Mouse (Mus musculus) heart, embryonic 13.5 days (tissue): ENCODE results near the gene Cldn3. TPM values are rescaled to one million over a fixed set of nuclear protein-coding genes. Genes with fewer than 3 reads are reported as not detected.

Source experiments
- ATAC-seq: fragments of 200-750 bp; cut with Nextera tagmentation; 2 replicates; pipeline ENCODE4 v1.8.0; 2017; ENCODE audit warnings: moderate TSS enrichment; ENCODE audit not compliant: insufficient number of reproducible peaks, low FRiP score, low TSS enrichment; ENCODE audit errors: extremely low read depth
- H3K27ac ChIP-seq: fragments of 300-500 bp; sonication (generic); replicated peaks from 2 replicates; pipeline ENCODE4 v1.5.1; 2015; ENCODE audit warnings: moderate library complexity, mild to moderate bottlenecking, inconsistent platforms
- H3K27me3 ChIP-seq: fragments of 300-500 bp; sonication (generic); replicated peaks from 2 replicates; pipeline ENCODE4 v1.6.1; 2015; ENCODE audit warnings: mild to moderate bottlenecking, inconsistent platforms
- H3K36me3 ChIP-seq: fragments of 300-500 bp; sonication (generic); 2 replicates; pipeline ENCODE4 v1.6.1; 2015; ENCODE audit warnings: mild to moderate bottlenecking, inconsistent platforms
- H3K4me1 ChIP-seq: fragments of 300-500 bp; sonication (generic); 2 replicates; pipeline ENCODE4 v1.6.1; 2015; ENCODE audit warnings: inconsistent platforms
- H3K4me2 ChIP-seq: fragments of 300-500 bp; sonication (generic); 2 replicates; pipeline ENCODE4 v1.6.1; 2015; ENCODE audit warnings: inconsistent platforms, mild to moderate bottlenecking, moderate library complexity
- H3K4me3 ChIP-seq: fragments of 300-500 bp; sonication (generic); 2 replicates; pipeline ENCODE4 v1.5.1; 2015; ENCODE audit warnings: moderate library complexity, mild to moderate bottlenecking, inconsistent platforms
- H3K9ac ChIP-seq: fragments of 300-500 bp; sonication (generic); 2 replicates; pipeline ENCODE4 v1.6.1; 2015; ENCODE audit warnings: inconsistent platforms, mild to moderate bottlenecking, moderate library complexity
- H3K9me3 ChIP-seq: fragments of 300-500 bp; sonication (generic); 2 replicates; pipeline ENCODE4 v1.6.1; 2016; ENCODE audit warnings: inconsistent platforms
- WGBS: fragments of 180-500 bp; shearing (Covaris S2); methylation state at CpG from one replicate; pipeline ENCODE4 v1.1.7; 2015; ENCODE audit warnings: mixed read lengths; 5-methylcytosine and 5-hydroxymethylcytosine counted together
- polyA plus RNA-seq: library from polyadenylated mRNA; unstranded; fragments of >200 nt; fragmentation: Nextera tagmentation; extraction: Ambion mirVana; gene quantifications from 2 replicates; pipeline ENCODE4 v1.2.1, GENCODE M21; 2015

Gene Cldn3
- polyA plus RNA-seq, 1 experiment from 2014 or later = 7.0 TPM

DNA sequence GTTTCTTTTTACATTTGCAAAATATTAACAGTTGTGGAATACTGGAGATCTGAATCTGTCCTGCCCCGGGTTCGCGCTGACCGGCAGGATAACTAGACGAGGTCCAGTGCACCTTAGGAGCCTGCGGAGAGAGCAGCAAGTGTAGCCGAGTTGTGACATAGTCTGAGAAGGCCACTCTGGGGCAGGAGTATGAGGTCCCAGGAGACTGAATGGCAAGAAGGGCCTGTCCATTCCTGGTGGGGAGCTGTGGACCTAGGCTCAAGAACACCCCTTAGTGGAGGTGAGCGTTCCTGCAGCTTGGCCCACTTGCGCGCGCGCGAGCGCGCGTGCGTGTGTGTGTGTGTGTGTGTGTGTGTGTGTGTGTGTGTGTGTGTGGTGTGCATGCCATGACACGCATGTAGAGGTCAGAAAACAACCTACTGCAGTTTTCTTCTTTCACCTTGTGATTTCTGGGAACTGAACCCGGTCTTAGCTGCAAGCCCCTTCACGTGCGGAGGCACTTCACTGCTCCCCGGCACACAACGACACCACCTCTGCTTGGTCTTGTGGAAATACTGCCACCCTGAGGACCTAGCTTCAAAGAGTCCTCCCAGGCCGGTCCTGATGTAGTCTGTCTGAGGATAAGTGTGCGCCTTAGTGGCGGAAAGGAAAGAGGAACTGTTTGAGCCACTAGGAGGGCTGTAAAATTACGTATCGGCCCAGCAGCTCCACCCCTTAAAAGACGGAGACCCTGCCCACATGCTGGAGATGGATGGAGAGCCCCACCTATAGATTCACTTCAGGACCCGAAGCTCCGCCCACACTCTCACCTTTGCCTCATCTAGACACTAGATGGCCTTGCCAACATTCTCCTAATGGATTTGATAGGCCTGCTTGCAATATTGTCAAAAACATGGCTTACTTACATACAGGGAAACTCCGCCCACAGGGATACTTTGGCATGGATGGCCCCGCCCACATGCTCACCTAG lies 19.9 kb upstream of the Cldn3 start:
- no peak overlapping the region for H3K27ac ChIP-seq
- 5% methylated on average over 33 of the region's 33 CpGs for WGBS
- ATAC-seq = peak; percentile 22; the same call in 1 of the 2 replicates

GRCm38 (mm10) chr5:134967164-134967944 lies 18.7 kb upstream of the Cldn3 start:
- no peak overlapping the region for H3K4me2 ChIP-seq
- no peak overlapping the region for H3K4me3 ChIP-seq
- no peaks in the 10 kb centered on the region for H3K9me3 ChIP-seq
- ATAC-seq = no peak
- peaks cover 21% of the 10 kb centered on the region for H3K27me3 ChIP-seq
- H3K4me1 ChIP-seq = peaks cover 18% of the 10 kb centered on the region
- no peaks in the 10 kb centered on the region for H3K36me3 ChIP-seq
- H3K27ac ChIP-seq = no peak overlapping the region
- WGBS = 67% methylated on average over 20 of the region's 20 CpGs
- no peak overlapping the region for H3K9ac ChIP-seq

More for the DNA sequence above, 19.9 kb upstream of the Cldn3 start:
- peaks cover 21% of the 10 kb centered on the region for H3K27me3 ChIP-seq
- H3K4me2 ChIP-seq = peak overlapping the region; percentile 69
- H3K36me3 ChIP-seq = no peaks in the 10 kb centered on the region
- peak overlapping the region; percentile 38 for H3K4me3 ChIP-seq
- H3K9ac ChIP-seq = peak overlapping the region; percentile 70
- peaks cover 18% of the 10 kb centered on the region for H3K4me1 ChIP-seq
- no peaks in the 10 kb centered on the region for H3K9me3 ChIP-seq

DNA sequence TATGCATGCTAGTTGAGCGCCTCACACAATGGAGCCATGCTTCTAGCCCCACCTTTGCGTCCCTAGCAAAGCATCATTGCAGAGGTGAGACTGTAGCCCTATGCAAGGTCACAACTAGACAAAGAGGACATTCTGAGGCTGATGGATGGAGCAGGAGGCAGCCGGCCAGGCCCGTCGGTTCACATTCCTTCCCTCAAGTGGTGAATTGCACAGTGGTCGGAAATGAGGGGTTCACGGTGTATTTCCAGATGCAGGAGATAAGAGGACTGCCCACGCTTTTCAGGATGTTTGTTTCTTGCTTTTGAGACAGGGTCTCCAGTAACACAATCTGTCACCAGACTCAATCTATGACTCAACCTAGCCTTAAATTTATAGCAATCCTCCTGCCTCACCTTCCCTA lies 15.3 kb upstream of the Cldn3 start:
- Histone ChIP-seq H3K36me3 (no peaks in the 10 kb centered on the region), H3K9me3 (no peaks in the 10 kb centered on the region), H3K27ac (no peak overlapping the region), H3K4me2 (no peak overlapping the region), H3K9ac (no peak overlapping the region), H3K4me1 (peaks cover 18% of the 10 kb centered on the region), H3K4me3 (no peak overlapping the region), H3K27me3 (peaks cover 21% of the 10 kb centered on the region)
- WGBS = 49% methylated on average over 8 of the region's 8 CpGs
- no peak for ATAC-seq

GRCm38 (mm10) chr5:134973081-134973480 lies 12.9 kb upstream of the Cldn3 start:
- H3K4me1 ChIP-seq = peaks cover 11% of the 10 kb centered on the region

DNA sequence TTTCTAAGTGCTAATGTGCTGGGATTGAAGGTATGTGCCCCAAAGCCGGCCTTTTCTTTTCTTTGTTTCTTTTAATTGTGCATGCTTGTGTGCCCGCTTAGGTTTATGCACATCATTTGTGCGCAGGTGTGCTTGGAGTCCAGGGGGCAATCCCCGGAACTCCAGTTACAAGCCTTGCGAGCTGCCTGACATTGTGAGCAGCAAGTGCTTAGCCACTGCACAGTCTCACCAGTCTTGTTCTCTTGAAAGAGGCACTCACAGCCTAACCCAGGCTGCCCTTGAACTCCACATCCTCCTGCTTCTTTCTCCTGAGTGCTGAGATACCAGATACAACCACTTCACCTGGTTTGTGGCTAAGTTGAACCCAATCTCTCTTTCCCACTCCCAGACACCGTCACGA lies 12.5 kb upstream of the Cldn3 start:
- WGBS = 76% methylated on average over 7 of the region's 7 CpGs

More at GRCm38 (mm10) chr5:134973081-134973480, 12.9 kb upstream of the Cldn3 start:
- Histone ChIP-seq H3K36me3 (no peaks in the 10 kb centered on the region), H3K27ac (no peak overlapping the region), H3K9ac (no peak overlapping the region), H3K9me3 (no peaks in the 10 kb centered on the region), H3K4me3 (no peak overlapping the region), H3K4me2 (no peak overlapping the region), H3K27me3 (peaks cover 5% of the 10 kb centered on the region)
- ATAC-seq = no peak

DNA sequence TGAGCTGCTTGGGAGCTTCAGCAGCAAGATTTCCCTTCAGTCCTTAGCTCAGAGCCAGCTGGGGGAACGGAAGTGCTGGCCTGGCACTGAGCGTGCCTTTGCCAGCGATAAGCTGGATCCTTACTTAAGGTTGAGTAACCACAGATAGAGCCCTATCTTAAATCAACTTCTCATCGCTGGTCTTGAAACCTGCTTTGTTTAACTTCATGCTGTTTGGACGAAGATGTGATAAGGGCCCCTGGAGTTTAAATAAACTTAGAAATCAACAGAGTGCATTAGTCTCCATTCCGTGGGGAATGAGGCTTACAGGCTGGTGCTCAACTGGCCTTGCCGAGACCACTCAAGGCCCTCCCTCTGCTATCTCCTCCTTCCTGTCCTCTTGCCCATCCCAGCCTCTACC lies 11.7 kb upstream of the Cldn3 start:
- no peaks in the 10 kb centered on the region for H3K36me3 ChIP-seq
- H3K4me2 ChIP-seq = peak overlapping the region; percentile 25
- no peak for ATAC-seq
- no peak overlapping the region for H3K9ac ChIP-seq
- no peaks in the 10 kb centered on the region for H3K9me3 ChIP-seq
- H3K4me3 ChIP-seq = no peak overlapping the region
- peaks cover 11% of the 10 kb centered on the region for H3K4me1 ChIP-seq
- WGBS = 6% methylated on average over 7 of the region's 7 CpGs
- H3K27me3 ChIP-seq = peaks cover 6% of the 10 kb centered on the region; the same call in 1 of the 2 replicates
- H3K27ac ChIP-seq = peak overlapping the region; percentile 26; the same call in 1 of the 2 replicates

More for the DNA sequence above, 12.5 kb upstream of the Cldn3 start:
- ATAC-seq = no peak
- no peaks in the 10 kb centered on the region for H3K36me3 ChIP-seq
- H3K4me3 ChIP-seq = no peak overlapping the region
- H3K9ac ChIP-seq = no peak overlapping the region
- peaks cover 11% of the 10 kb centered on the region for H3K4me1 ChIP-seq
- no peak overlapping the region for H3K27ac ChIP-seq
- H3K9me3 ChIP-seq = no peaks in the 10 kb centered on the region
- no peak overlapping the region for H3K4me2 ChIP-seq
- H3K27me3 ChIP-seq = peaks cover 6% of the 10 kb centered on the region

DNA sequence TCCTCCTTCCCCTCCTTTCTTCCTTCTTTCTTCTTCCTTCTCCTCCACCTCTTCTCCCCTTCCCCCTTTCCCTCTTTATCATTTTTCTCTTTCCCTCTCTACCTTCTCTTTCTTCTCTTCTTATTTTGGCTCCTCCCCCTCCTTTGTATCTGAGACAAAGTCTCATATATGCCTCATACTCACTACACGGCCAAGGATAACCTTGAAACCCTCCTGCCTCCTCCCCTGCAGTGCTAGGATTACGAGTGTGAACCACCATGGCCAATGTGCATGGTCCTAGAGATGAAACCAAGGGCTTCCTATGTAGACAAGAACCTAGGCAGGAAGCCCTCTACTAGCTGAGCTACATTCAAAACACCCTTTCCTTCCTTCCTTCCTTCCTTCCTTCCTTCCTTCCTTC lies 11.1 kb upstream of the Cldn3 start:
- Histone ChIP-seq H3K4me2 (no peak overlapping the region), H3K4me1 (peaks cover 11% of the 10 kb centered on the region), H3K4me3 (no peak overlapping the region), H3K9ac (no peak overlapping the region), H3K36me3 (no peaks in the 10 kb centered on the region), H3K27ac (0 out of 2 replicates have a peak overlapping the region, but pooled peaks have one; percentile 26), H3K27me3 (peaks cover 6% of the 10 kb centered on the region; the same call in 1 of the 2 replicates), H3K9me3 (no peaks in the 10 kb centered on the region)
- no peak for ATAC-seq
- 44% methylated on average over 2 of the region's 2 CpGs for WGBS

- no peaks in the 10 kb centered on the region for H3K36me3 ChIP-seq
- H3K4me3 ChIP-seq = no peak overlapping the region
- H3K4me1 ChIP-seq = peaks cover 12% of the 10 kb centered on the region
- no peak overlapping the region for H3K27ac ChIP-seq
- 0 out of 2 replicates have a peak, but pooled peaks cover 6% of the 10 kb centered on the region for H3K27me3 ChIP-seq
- WGBS = 80% methylated on average over 2 of the region's 2 CpGs
- ATAC-seq = no peak
- no peaks in the 10 kb centered on the region for H3K9me3 ChIP-seq
- H3K9ac ChIP-seq = no peak overlapping the region
- no peak overlapping the region for H3K4me2 ChIP-seq
Observed at GRCm38 (mm10) chr5:134976164-134976563, 9.8 kb upstream of the Cldn3 start.

GRCm38 (mm10) chr5:134976577-134977250 lies 9.3 kb upstream of the Cldn3 start:
- Histone ChIP-seq H3K27ac (no peak overlapping the region), H3K36me3 (no peaks in the 10 kb centered on the region), H3K9me3 (no peaks in the 10 kb centered on the region), H3K4me1 (peaks cover 15% of the 10 kb centered on the region), H3K4me2 (no peak overlapping the region), H3K27me3 (0 out of 2 replicates have a peak, but pooled peaks cover 6% of the 10 kb centered on the region), H3K9ac (no peak overlapping the region), H3K4me3 (no peak overlapping the region)
- ATAC-seq = no peak
- WGBS = 67% methylated on average over 14 of the region's 14 CpGs

- Histone ChIP-seq H3K27ac (no peak overlapping the region), H3K4me2 (no peak overlapping the region), H3K4me3 (no peak overlapping the region), H3K9me3 (no peaks in the 10 kb centered on the region), H3K4me1 (peaks cover 15% of the 10 kb centered on the region), H3K9ac (no peak overlapping the region), H3K27me3 (0 out of 2 replicates have a peak, but pooled peaks cover 6% of the 10 kb centered on the region), H3K36me3 (no peaks in the 10 kb centered on the region)
- ATAC-seq = no peak
- WGBS = 41% methylated on average over 4 of the region's 4 CpGs
Observed at GRCm38 (mm10) chr5:134977837-134978236, 8.2 kb upstream of the Cldn3 start.

GRCm38 (mm10) chr5:134981149-134981548 lies 4.9 kb upstream of the Cldn3 start:
- no peak overlapping the region for H3K27ac ChIP-seq
- no peak overlapping the region for H3K4me3 ChIP-seq
- no peak overlapping the region for H3K9ac ChIP-seq
- peaks cover 16% of the 10 kb centered on the region for H3K4me1 ChIP-seq
- H3K36me3 ChIP-seq = no peaks in the 10 kb centered on the region
- H3K4me2 ChIP-seq = no peak overlapping the region
- ATAC-seq = no peak
- 50% methylated on average over 10 of the region's 10 CpGs for WGBS
- H3K9me3 ChIP-seq = no peaks in the 10 kb centered on the region
- peaks cover 37% of the 10 kb centered on the region for H3K27me3 ChIP-seq
